Comparison of ENCODE assay signal across 16 mouse cellular contexts in the genomic region with DNA sequence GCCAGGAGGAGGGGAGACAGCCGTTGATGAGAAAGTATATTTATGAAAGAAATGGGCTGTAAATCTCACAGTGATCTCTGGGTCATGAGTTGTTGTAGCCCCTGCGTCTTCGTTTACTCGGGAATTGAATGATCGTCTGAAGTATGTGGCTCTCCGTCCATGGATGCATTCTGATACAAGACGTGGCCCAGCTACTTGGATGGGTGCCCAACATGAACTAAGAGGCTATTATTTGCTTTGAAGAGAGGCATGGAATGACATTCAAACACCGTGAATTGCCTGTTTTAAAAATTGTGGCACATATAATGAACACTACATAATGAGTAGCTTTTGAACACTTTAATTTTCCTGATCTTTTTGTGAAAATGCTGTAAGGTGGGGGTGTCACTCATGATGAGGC.
A peak's percentile ranks its signal among the peaks of the same experiment; 100 is the strongest.
DNase-seq lines count a peak whose midpoint lies in the region; ATAC-seq lines count a peak whose summit lies in the region.
"Had no signal": no experiment of that assay in that cellular context is flagged by ENCODE, and none has a peak within 500 bp of the region (broad histone marks: within the 10 kb centered on the region; RNA-seq: fewer than 3 reads in every experiment).

No protein-coding gene starts in this region.

- peak; percentile 56 to 61 for DNase-seq in cerebellum, postnatal 14 days
- no peak for DNase-seq in cerebellum, adult 9-11 months
- DNase-seq in kidney, postnatal 4 days, result peak; percentile 35 to 54
- DNase-seq in retina, postnatal 1 day, result peak; percentile 41
- DNase-seq in retina, embryonic 14.5 days (ENCODE audit: low spot score), result no peak
- DNase-seq: cerebellum, adult 18-20 months; gastrocnemius, postnatal 25 days; kidney, adult 18-20 months; right cerebral cortex, postnatal 4 days had no signal

- WGBS in heart, embryonic 15.5 days, result 26% methylated on average over 8 of the region's 8 CpGs
- WGBS in heart, embryonic 12.5 days, result 49% methylated on average over 8 of the region's 8 CpGs
- WGBS in kidney, embryonic 15.5 days, result 31% methylated on average over 8 of the region's 8 CpGs

- ATAC-seq in heart, embryonic 15.5 days (replicated peaks; ENCODE audit: insufficient number of reproducible peaks, insufficient read depth, low FRiP score, low read depth), result no peak
- no peak for ATAC-seq in heart, embryonic 12.5 days (ENCODE audit: insufficient number of reproducible peaks, low FRiP score)
- no peak for ATAC-seq in kidney, embryonic 15.5 days (replicated peaks; ENCODE audit: low FRiP score)
- ATAC-seq: liver, embryonic 12.5 days; midbrain, embryonic 13.5 days had no signal

- H3K4me1 ChIP-seq in heart, embryonic 15.5 days (replicated peaks), result peaks cover 26% of the 10 kb centered on the region
- H3K4me1 ChIP-seq in heart, embryonic 12.5 days (replicated peaks), result peaks cover 47% of the 10 kb centered on the region
- H3K4me1 ChIP-seq in kidney, embryonic 15.5 days, result peaks cover 23% of the 10 kb centered on the region
- H3K4me1 ChIP-seq: liver, embryonic 12.5 days had no signal

- no peak overlapping the region for H3K9ac ChIP-seq in heart, embryonic 15.5 days
- H3K9ac ChIP-seq in heart, embryonic 12.5 days, result no peak overlapping the region
- H3K9ac ChIP-seq in kidney, embryonic 15.5 days, result no peak overlapping the region
- H3K9ac ChIP-seq: liver, embryonic 12.5 days; midbrain, embryonic 13.5 days had no signal

- no peak overlapping the region for H3K4me2 ChIP-seq in heart, embryonic 15.5 days
- no peak overlapping the region for H3K4me2 ChIP-seq in heart, embryonic 12.5 days
- no peak overlapping the region for H3K4me2 ChIP-seq in kidney, embryonic 15.5 days
- H3K4me2 ChIP-seq: liver, embryonic 12.5 days; midbrain, embryonic 13.5 days had no signal

- no peaks in the 10 kb centered on the region for H3K9me3 ChIP-seq in heart, embryonic 15.5 days (replicated peaks)
- H3K9me3 ChIP-seq in heart, embryonic 12.5 days (replicated peaks), result no peaks in the 10 kb centered on the region
- H3K9me3 ChIP-seq in kidney, embryonic 15.5 days (replicated peaks), result no peaks in the 10 kb centered on the region
- H3K9me3 ChIP-seq: limb, embryonic 10.5 days; liver, embryonic 12.5 days; midbrain, embryonic 13.5 days had no signal

- H3K27ac ChIP-seq in heart, embryonic 15.5 days, result peak overlapping the region; percentile 24; the same call in 1 of the 2 replicates
- H3K27ac ChIP-seq in heart, embryonic 12.5 days (ENCODE audit: poor library complexity, severe bottlenecking), result no peak overlapping the region
- H3K27ac ChIP-seq in kidney, embryonic 15.5 days, result no peak overlapping the region
- H3K27ac ChIP-seq: limb, embryonic 10.5 days; liver, embryonic 12.5 days; macrophage; midbrain, embryonic 13.5 days had no signal

- no peaks in the 10 kb centered on the region for H3K36me3 ChIP-seq in heart, embryonic 15.5 days
- H3K36me3 ChIP-seq in heart, embryonic 12.5 days, result no peaks in the 10 kb centered on the region
- H3K36me3 ChIP-seq in kidney, embryonic 15.5 days, result no peaks in the 10 kb centered on the region
- H3K36me3 ChIP-seq: limb, embryonic 10.5 days; liver, embryonic 12.5 days; midbrain, embryonic 13.5 days had no signal

- no peaks in the 10 kb centered on the region for H3K27me3 ChIP-seq in heart, embryonic 15.5 days
- H3K27me3 ChIP-seq in heart, embryonic 12.5 days (replicated peaks), result no peaks in the 10 kb centered on the region
- no peaks in the 10 kb centered on the region for H3K27me3 ChIP-seq in kidney, embryonic 15.5 days
- H3K27me3 ChIP-seq: liver, embryonic 12.5 days; midbrain, embryonic 13.5 days had no signal

- H3K4me3 ChIP-seq in heart, embryonic 15.5 days, result no peak overlapping the region
- H3K4me3 ChIP-seq in heart, embryonic 12.5 days, result no peak overlapping the region
- no peak overlapping the region for H3K4me3 ChIP-seq in kidney, embryonic 15.5 days (replicated peaks)
- H3K4me3 ChIP-seq: limb, embryonic 10.5 days; liver, embryonic 12.5 days; midbrain, embryonic 13.5 days had no signal

Comparison
In these comparisons a context has a peak if more than half of its experiments do, and no peak if none do; other contexts are left out.
1. DNase-seq: peak in cerebellum, postnatal 14 days (2 of 2), kidney, postnatal 4 days (2 of 2) and retina, postnatal 1 day (single experiment); none in cerebellum, adult 9-11 months (single experiment) and retina, embryonic 14.5 days (single experiment).